Mouse (Mus musculus) forebrain, embryonic 16.5 days (tissue): Measurements from ENCODE around the gene Cngb1. TPM values are rescaled to one million over a fixed set of nuclear protein-coding genes. Genes with fewer than 3 reads are reported as not detected.

Experiments
- ATAC-seq: fragments of 200-750 bp; cut with Nextera tagmentation; 2 replicates; pipeline ENCODE4 v1.8.0; 2017; ENCODE audit warnings: mild to moderate bottlenecking, moderate library complexity
- H3K27ac ChIP-seq: fragments of 300-500 bp; sonication (generic); 2 replicates; pipeline ENCODE4 v1.5.1; 2014; ENCODE audit warnings: low read length, control low read depth
- H3K27me3 ChIP-seq: fragments of 300-500 bp; sonication (generic); replicated peaks from 2 replicates; pipeline ENCODE4 v1.6.1; 2014; ENCODE audit warnings: low read length; ENCODE audit not compliant: control insufficient read depth, insufficient read depth
- H3K36me3 ChIP-seq: fragments of 300-500 bp; sonication (generic); 2 replicates; pipeline ENCODE4 v1.6.1; 2014; ENCODE audit not compliant: control insufficient read depth, insufficient read depth
- H3K4me1 ChIP-seq: fragments of 300-500 bp; sonication (generic); replicated peaks from 2 replicates; pipeline ENCODE4 v1.6.1; 2014; ENCODE audit warnings: low read length; ENCODE audit not compliant: control insufficient read depth, insufficient read depth
- H3K4me2 ChIP-seq: fragments of 300-500 bp; sonication (generic); 2 replicates; pipeline ENCODE4 v1.6.1; 2014; ENCODE audit warnings: mild to moderate bottlenecking, low read length, control low read depth
- H3K4me3 ChIP-seq: fragments of 300-500 bp; sonication (generic); replicated peaks from 2 replicates; pipeline ENCODE4 v1.5.1; 2014; ENCODE audit warnings: mild to moderate bottlenecking, low read length, control low read depth
- H3K9ac ChIP-seq: fragments of 300-500 bp; sonication (generic); replicated peaks from 2 replicates; pipeline ENCODE4 v1.6.1; 2014; ENCODE audit warnings: low read depth, low read length, control low read depth
- H3K9me3 ChIP-seq: fragments of 300-500 bp; sonication (generic); 2 replicates; pipeline ENCODE4 v1.6.1; 2016; ENCODE audit warnings: low read length; ENCODE audit not compliant: control insufficient read depth
- WGBS: fragments of 180-500 bp; shearing (Covaris S2); extraction: QIAGEN DNeasy Blood & Tissue Kit; methylation state at CpG from one replicate; pipeline ENCODE4 v1.1.7; 2014; 5-methylcytosine and 5-hydroxymethylcytosine counted together
- polyA plus RNA-seq: library from polyadenylated mRNA; unstranded; fragments of >200 nt; fragmentation: Nextera tagmentation; extraction: Ambion mirVana; gene quantifications from 2 replicates; pipeline ENCODE4 v1.2.1, GENCODE M21; 2015

Cngb1 gene
- polyA plus RNA-seq, 1 experiment from 2014 or later = 0.16 TPM

- 92% methylated on average over 5 of the region's 5 CpGs for WGBS
- no peak overlapping the region for H3K27ac ChIP-seq
- peaks cover 38% of the 10 kb centered on the region for H3K36me3 ChIP-seq
- H3K27me3 ChIP-seq = no peaks in the 10 kb centered on the region
- no peaks in the 10 kb centered on the region for H3K9me3 ChIP-seq
- no peak overlapping the region for H3K4me2 ChIP-seq
- H3K9ac ChIP-seq = no peak overlapping the region
- H3K4me1 ChIP-seq = peaks cover 22% of the 10 kb centered on the region
- no peak overlapping the region for H3K4me3 ChIP-seq
- no peak for ATAC-seq
Observed at GRCm38 (mm10) chr8:95326822-95327221, 20.4 kb upstream of the Cngb1 start.

GRCm38 (mm10) chr8:95324646-95325045 lies 18.3 kb upstream of the Cngb1 start:
- Histone ChIP-seq H3K4me3 (no peak overlapping the region), H3K27me3 (no peaks in the 10 kb centered on the region), H3K9ac (no peak overlapping the region), H3K4me1 (peaks cover 22% of the 10 kb centered on the region), H3K36me3 (peaks cover 38% of the 10 kb centered on the region), H3K27ac (no peak overlapping the region), H3K4me2 (no peak overlapping the region), H3K9me3 (no peaks in the 10 kb centered on the region)
- 40% methylated on average over 5 of the region's 5 CpGs for whole genome bisulfite sequencing
- ATAC-seq = no peak

DNA sequence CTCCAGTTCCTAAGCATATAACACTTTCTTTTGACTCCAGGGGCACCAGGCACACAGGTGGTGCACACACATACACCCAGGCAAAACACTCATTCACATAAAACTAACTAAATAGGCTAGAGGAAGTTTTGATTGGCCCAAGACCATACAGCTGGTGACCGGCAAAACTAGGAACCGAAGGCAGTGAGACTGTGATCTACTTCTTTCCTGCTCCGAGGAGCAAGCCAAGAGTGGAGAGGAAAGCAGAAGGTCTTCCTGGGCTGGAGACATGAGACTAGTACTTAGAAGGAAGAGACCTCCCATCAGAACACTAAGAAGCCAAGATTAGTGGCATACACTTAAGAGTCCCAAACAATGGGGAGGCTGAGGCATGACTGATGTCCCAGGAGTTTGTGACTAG lies 16.8 kb upstream of the Cngb1 start:
- H3K36me3 ChIP-seq = peaks cover 26% of the 10 kb centered on the region
- no peak overlapping the region for H3K4me3 ChIP-seq
- ATAC-seq = no peak
- no peak overlapping the region for H3K4me2 ChIP-seq
- H3K27ac ChIP-seq = no peak overlapping the region
- H3K9ac ChIP-seq = no peak overlapping the region
- WGBS = 91% methylated on average over 3 of the region's 3 CpGs
- no peaks in the 10 kb centered on the region for H3K9me3 ChIP-seq
- no peaks in the 10 kb centered on the region for H3K27me3 ChIP-seq
- peaks cover 16% of the 10 kb centered on the region for H3K4me1 ChIP-seq

GRCm38 (mm10) chr8:95320224-95321139 lies 14.1 kb upstream of the Cngb1 start:
- 4% methylated on average over 41 of the region's 41 CpGs for WGBS
- peak overlapping the region; percentile 58 for H3K9ac ChIP-seq
- peak; percentile 57 for ATAC-seq
- peak overlapping the region; percentile 44 for H3K4me3 ChIP-seq
- peaks cover 6% of the 10 kb centered on the region; the same call in 1 of the 2 replicates for H3K36me3 ChIP-seq
- no peaks in the 10 kb centered on the region for H3K9me3 ChIP-seq
- no peaks in the 10 kb centered on the region for H3K27me3 ChIP-seq
- H3K4me2 ChIP-seq = peak overlapping the region; percentile 78
- no peak overlapping the region for H3K27ac ChIP-seq
- peaks cover 13% of the 10 kb centered on the region for H3K4me1 ChIP-seq

DNA sequence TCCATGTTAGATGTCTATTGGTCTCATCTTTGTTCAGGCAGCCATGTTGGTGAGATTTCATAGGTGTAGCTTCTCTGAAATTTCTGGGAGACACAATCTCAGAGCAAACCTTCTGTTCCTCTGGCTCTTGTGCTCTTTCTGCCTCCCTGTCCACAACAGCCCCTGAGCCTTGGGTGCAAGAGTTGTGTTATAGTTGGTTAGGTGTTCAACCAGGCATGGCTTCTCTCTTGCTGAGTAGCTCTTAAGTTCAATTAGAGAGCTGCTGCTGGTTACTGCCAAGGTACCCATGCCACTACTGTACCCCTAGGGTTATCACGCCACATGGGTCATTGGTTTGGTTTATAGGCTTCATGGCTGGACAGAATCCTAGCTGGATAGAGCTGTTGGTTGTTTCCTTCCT lies 9.0 kb upstream of the Cngb1 start:
- no peak overlapping the region for H3K4me3 ChIP-seq
- 96% methylated on average over 1 of the region's 1 CpGs for WGBS
- no peaks in the 10 kb centered on the region for H3K9me3 ChIP-seq

GRCm38 (mm10) chr8:95314707-95315106 lies 8.3 kb upstream of the Cngb1 start:
- Histone ChIP-seq H3K36me3 (no peaks in the 10 kb centered on the region), H3K9me3 (no peaks in the 10 kb centered on the region), H3K27me3 (no peaks in the 10 kb centered on the region), H3K9ac (no peak overlapping the region), H3K4me2 (no peak overlapping the region), H3K4me3 (no peak overlapping the region), H3K27ac (no peak overlapping the region), H3K4me1 (peaks cover 9% of the 10 kb centered on the region)
- WGBS = 78% methylated on average over 2 of the region's 2 CpGs
- no peak for ATAC-seq

More for the DNA sequence above, 9.0 kb upstream of the Cngb1 start:
- H3K4me1 ChIP-seq = peaks cover 11% of the 10 kb centered on the region
- no peak overlapping the region for H3K9ac ChIP-seq
- no peak overlapping the region for H3K27ac ChIP-seq
- no peak overlapping the region for H3K4me2 ChIP-seq
- no peaks in the 10 kb centered on the region for H3K36me3 ChIP-seq
- no peaks in the 10 kb centered on the region for H3K27me3 ChIP-seq
- no peak for ATAC-seq

- H3K27ac ChIP-seq = no peak overlapping the region
- no peaks in the 10 kb centered on the region for H3K9me3 ChIP-seq
- peaks cover 9% of the 10 kb centered on the region for H3K4me1 ChIP-seq
- WGBS = 88% methylated on average over 6 of the region's 6 CpGs
- ATAC-seq = no peak
- H3K27me3 ChIP-seq = no peaks in the 10 kb centered on the region
- H3K4me3 ChIP-seq = no peak overlapping the region
- H3K36me3 ChIP-seq = no peaks in the 10 kb centered on the region
- no peak overlapping the region for H3K9ac ChIP-seq
- H3K4me2 ChIP-seq = no peak overlapping the region
Observed at GRCm38 (mm10) chr8:95313857-95314256, 7.5 kb upstream of the Cngb1 start.

GRCm38 (mm10) chr8:95312836-95313235 lies 6.5 kb upstream of the Cngb1 start:
- H3K4me1 ChIP-seq = peaks cover 9% of the 10 kb centered on the region
- H3K27ac ChIP-seq = no peak overlapping the region
- ATAC-seq = no peak
- H3K9me3 ChIP-seq = no peaks in the 10 kb centered on the region
- no peak overlapping the region for H3K4me2 ChIP-seq
- H3K27me3 ChIP-seq = no peaks in the 10 kb centered on the region
- WGBS = 63% methylated on average over 18 of the region's 18 CpGs
- no peak overlapping the region for H3K4me3 ChIP-seq
- no peaks in the 10 kb centered on the region for H3K36me3 ChIP-seq
- H3K9ac ChIP-seq = no peak overlapping the region

DNA sequence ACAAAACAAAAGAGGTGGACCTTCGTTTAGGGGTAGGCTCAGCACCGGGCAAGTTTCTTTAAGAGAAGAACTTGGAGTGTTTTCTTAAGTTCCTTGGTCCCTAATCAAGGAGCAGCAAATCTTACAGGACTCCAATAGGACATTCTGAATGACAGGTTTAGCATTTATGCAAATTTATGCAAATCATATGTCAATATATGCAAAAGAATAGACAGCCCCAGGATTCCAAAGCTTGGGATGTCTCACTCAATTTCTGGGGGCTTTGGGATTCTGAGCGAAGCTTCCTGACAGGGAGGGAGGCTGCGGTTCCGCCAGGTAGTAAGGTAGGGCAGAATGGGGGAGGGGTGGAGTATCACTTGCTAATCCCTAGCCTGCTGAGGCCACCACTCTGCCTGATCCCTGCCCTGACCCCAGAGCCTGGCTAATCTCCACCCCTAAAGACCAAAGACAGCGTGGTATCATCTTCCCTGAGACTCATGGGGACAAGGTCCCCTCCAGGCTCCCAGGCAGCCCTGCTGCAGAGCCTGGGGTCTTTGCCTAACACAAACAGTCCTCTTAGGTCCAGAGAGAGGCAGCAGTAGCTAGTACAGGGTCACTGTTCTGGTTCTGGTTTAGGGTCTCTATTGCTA lies 4.1 kb upstream of the Cngb1 start, which contains the start of gene Tepp:
Tepp (plus strand) TSS at position 225 of the 629 bp plus-strand sequence.
- Histone ChIP-seq H3K9me3 (no peaks in the 10 kb centered on the region), H3K27me3 (no peaks in the 10 kb centered on the region), H3K4me1 (peaks cover 9% of the 10 kb centered on the region), H3K9ac (no peak within 1 kb of the TSS), H3K36me3 (no peaks in the 10 kb centered on the region), H3K4me2 (peak within 1 kb of the TSS; percentile 16), H3K4me3 (no peak within 1 kb of the TSS), H3K27ac (no peak within 1 kb of the TSS)
- 13% methylated on average over 6 of the region's 6 CpGs for WGBS
- ATAC-seq = peak; percentile 64
